30 mouse cellular contexts compared by ENCODE assay signal in genomic region chr13:3664241-3664640, GRCm38 (mm10). TPM values are rescaled to one million over a fixed set of nuclear protein-coding genes. Genes with fewer than 3 reads are reported as not detected.
A peak's percentile ranks its signal among the peaks of the same experiment; 100 is the strongest.
DNase-seq lines count a peak whose midpoint lies in the region; ATAC-seq and TF ChIP-seq lines count a peak whose summit lies in the region.
"Had no signal": no experiment of that assay in that cellular context is flagged by ENCODE, and none has a peak within 500 bp of the region (broad histone marks: within the 10 kb centered on the region; RNA-seq: fewer than 3 reads in every experiment).

No protein-coding gene starts in this region.

- H3K9ac ChIP-seq in kidney, embryonic 16.5 days (replicated peaks; ENCODE audit: low read length) = no peak overlapping the region
- H3K9ac ChIP-seq in kidney, postnatal 0 days (ENCODE audit: low read depth, low read length) = no peak overlapping the region
- H3K9ac ChIP-seq: embryonic facial prominence, embryonic 15.5 days; forebrain, embryonic 12.5 days; forebrain, postnatal 0 days; intestine, embryonic 15.5 days; limb, embryonic 12.5 days; liver, embryonic 13.5 days; midbrain, embryonic 15.5 days; neural tube, embryonic 15.5 days had no signal

- no peak overlapping the region for H3K4me3 ChIP-seq in kidney, adult 2 months (ENCODE audit: insufficient read depth, low read depth, low read length)
- H3K4me3 ChIP-seq in kidney, embryonic 16.5 days (ENCODE audit: low read length) = no peak overlapping the region
- H3K4me3 ChIP-seq in kidney, postnatal 0 days (replicated peaks; ENCODE audit: low read depth, low read length) = no peak overlapping the region
- H3K4me3 ChIP-seq: embryonic facial prominence, embryonic 10.5 days; embryonic facial prominence, embryonic 15.5 days; forebrain, embryonic 12.5 days; hindbrain, embryonic 10.5 days; intestine, embryonic 15.5 days; left cerebral cortex, adult 2 months; limb, embryonic 12.5 days; liver, embryonic 13.5 days; midbrain, embryonic 15.5 days; neural tube, embryonic 15.5 days had no signal

- H3K36me3 ChIP-seq in kidney, adult 2 months (ENCODE audit: control insufficient read depth, insufficient read depth, low read length) = no peaks in the 10 kb centered on the region
- no peaks in the 10 kb centered on the region for H3K36me3 ChIP-seq in kidney, embryonic 16.5 days (ENCODE audit: insufficient read depth, low read length)
- no peaks in the 10 kb centered on the region for H3K36me3 ChIP-seq in kidney, postnatal 0 days (ENCODE audit: insufficient read depth, low read length)
- H3K36me3 ChIP-seq: embryonic facial prominence, embryonic 10.5 days; embryonic facial prominence, embryonic 15.5 days; forebrain, embryonic 12.5 days; hindbrain, embryonic 10.5 days; intestine, embryonic 15.5 days; limb, embryonic 12.5 days; liver, embryonic 13.5 days; midbrain, embryonic 15.5 days; neural tube, embryonic 15.5 days had no signal

- 51% methylated on average over 3 of the region's 3 CpGs for WGBS in kidney, adult 2 months
- 66% methylated on average over 3 of the region's 3 CpGs for WGBS in kidney, embryonic 16.5 days
- WGBS in kidney, postnatal 0 days = 65% methylated on average over 3 of the region's 3 CpGs

- peak overlapping the region; percentile 51 for H3K27ac ChIP-seq in kidney, adult 2 months (ENCODE audit: insufficient read depth, low read depth, low read length)
- no peak overlapping the region for H3K27ac ChIP-seq in kidney, embryonic 16.5 days (ENCODE audit: low read length)
- H3K27ac ChIP-seq in kidney, postnatal 0 days = peak overlapping the region; percentile 58; the same call in 1 of the 2 replicates
- H3K27ac ChIP-seq: embryonic facial prominence, embryonic 10.5 days; embryonic facial prominence, embryonic 15.5 days; forebrain, embryonic 12.5 days; hindbrain, embryonic 10.5 days; intestine, embryonic 15.5 days; left cerebral cortex, adult 2 months; limb, embryonic 12.5 days; liver, embryonic 13.5 days; macrophage; midbrain, embryonic 15.5 days; neural tube, embryonic 15.5 days had no signal

- ATAC-seq in cerebellum, adult (ENCODE audit: insufficient number of reproducible peaks, low FRiP score, low TSS enrichment) = 0 out of 2 replicates have a peak, but pooled peaks have one; percentile 8
- ATAC-seq in kidney, embryonic 16.5 days (ENCODE audit: low FRiP score, low TSS enrichment) = no peak
- peak; percentile 52 for ATAC-seq in kidney, postnatal 0 days (replicated peaks; ENCODE audit: low FRiP score, low read depth)
- ATAC-seq: activated CD4-positive, CD25-positive, alpha-beta regulatory T cell, adult 4 months; intestine, embryonic 15.5 days had no signal

- peaks cover 15% of the 10 kb centered on the region for H3K4me1 ChIP-seq in kidney, adult 2 months (ENCODE audit: control insufficient read depth, insufficient read depth, low read length)
- H3K4me1 ChIP-seq in kidney, embryonic 16.5 days (ENCODE audit: insufficient read depth, low read length) = no peaks in the 10 kb centered on the region
- H3K4me1 ChIP-seq in kidney, postnatal 0 days (replicated peaks; ENCODE audit: insufficient read depth, low read length) = no peaks in the 10 kb centered on the region
- H3K4me1 ChIP-seq: forebrain, embryonic 12.5 days; hindbrain, embryonic 10.5 days; intestine, embryonic 15.5 days; midbrain, embryonic 15.5 days; neural tube, embryonic 15.5 days had no signal

- no peak for TF ChIP-seq CTCF in kidney, adult 2 months (conservative IDR thresholded peaks at IDR 0.05; ENCODE audit: insufficient read depth, insufficient read length, low read depth, low read length)
- TF ChIP-seq CTCF in kidney, postnatal 0 days (IDR thresholded peaks at IDR 0.05; ENCODE audit: low read depth) = no peak

- no peak overlapping the region for H3K4me2 ChIP-seq in kidney, embryonic 16.5 days (replicated peaks; ENCODE audit: low read depth, low read length)
- no peak overlapping the region for H3K4me2 ChIP-seq in kidney, postnatal 0 days (ENCODE audit: low read length)
- H3K4me2 ChIP-seq: embryonic facial prominence, embryonic 15.5 days; forebrain, embryonic 12.5 days; intestine, embryonic 15.5 days; limb, embryonic 12.5 days; liver, embryonic 13.5 days; midbrain, embryonic 15.5 days; neural tube, embryonic 15.5 days had no signal

- H3K27me3 ChIP-seq in kidney, adult 2 months (replicated peaks; ENCODE audit: control insufficient read depth, insufficient read depth, low read length) = no peaks in the 10 kb centered on the region
- no peaks in the 10 kb centered on the region for H3K27me3 ChIP-seq in kidney, embryonic 16.5 days (ENCODE audit: insufficient read depth, low read length)
- no peaks in the 10 kb centered on the region for H3K27me3 ChIP-seq in kidney, postnatal 0 days (ENCODE audit: insufficient read depth, low read length)
- H3K27me3 ChIP-seq: CH12.LX; embryonic facial prominence, embryonic 15.5 days; forebrain, embryonic 12.5 days; intestine, embryonic 15.5 days; limb, embryonic 12.5 days; liver, embryonic 13.5 days; midbrain, embryonic 15.5 days; neural tube, embryonic 15.5 days had no signal

- H3K9me3 ChIP-seq in kidney, embryonic 16.5 days (ENCODE audit: low read length) = no peaks in the 10 kb centered on the region
- H3K9me3 ChIP-seq in kidney, postnatal 0 days (replicated peaks; ENCODE audit: low read length) = no peaks in the 10 kb centered on the region
- H3K9me3 ChIP-seq: embryonic facial prominence, embryonic 10.5 days; embryonic facial prominence, embryonic 15.5 days; forebrain, embryonic 12.5 days; hindbrain, embryonic 10.5 days; intestine, embryonic 15.5 days; limb, embryonic 12.5 days; liver, embryonic 13.5 days; midbrain, embryonic 15.5 days; neural tube, embryonic 15.5 days had no signal

- no peak for DNase-seq in cerebellum, postnatal 4 days (ENCODE audit: low spot score in 2 of 2)
- DNase-seq in kidney, adult 2 months = peak; percentile 92
- DNase-seq in kidney, postnatal 0 days (ENCODE audit: low spot score) = no peak
- peak; percentile 29 to 50 for DNase-seq in kidney, postnatal 4 days
- no peak for DNase-seq in adrenal gland, adult 8-10 months
- DNase-seq: adrenal gland, postnatal 10 days; cerebellum, adult 11 months; cerebellum, adult 9-10 months; forebrain, postnatal 0 days; gastrocnemius, postnatal 10 days; heart, postnatal 14 days; liver, embryonic 13.5 days; lung, adult 2 months; lung, postnatal 10 days; right cerebral cortex, adult 18-20 months; spleen, adult 18-20 months had no signal

- no peak for TF ChIP-seq POLR2A in kidney, adult 2 months (IDR thresholded peaks at IDR 0.05; ENCODE audit: low read depth, low read length)

RNA-seq across cellular contexts. Expression of gene Asb13, which starts 30.4 kb away (rescaled TPM):
- polyA plus RNA-seq in kidney, adult 2 months (2012; rRNA removed) = 41.9 and 42.6 TPM in 2 replicates
- polyA plus RNA-seq in kidney, embryonic 16.5 days (2015; fragmentation: Nextera tagmentation; extraction: Ambion mirVana) = 16.0 and 19.8 TPM in 2 replicates
- polyA plus RNA-seq in kidney, postnatal 0 days (2015; fragmentation: Nextera tagmentation; extraction: Ambion mirVana) = 9.2 and 11.7 TPM in 2 replicates
- total RNA-seq in adrenal gland, adult 8-10 months (2022) = 10 to 100 TPM; 13.7 to 22.5 (median 20.0) TPM

RNA-seq across cellular contexts. Expression of gene Fam208b, which starts 53.3 kb away (rescaled TPM):
- polyA plus RNA-seq in kidney, adult 2 months (2012; rRNA removed) = 2.3 and 2.8 TPM in 2 replicates
- polyA plus RNA-seq in kidney, embryonic 16.5 days (2015; fragmentation: Nextera tagmentation; extraction: Ambion mirVana) = 12.7 and 15.5 TPM in 2 replicates
- polyA plus RNA-seq in kidney, postnatal 0 days (2015; fragmentation: Nextera tagmentation; extraction: Ambion mirVana) = 8.3 and 8.4 TPM in 2 replicates
- total RNA-seq in adrenal gland, adult 8-10 months (2022) = 10 to 100 TPM; 23.8 to 31.9 (median 28.3) TPM

Comparison
In these comparisons a context has a peak if more than half of its experiments do, and no peak if none do; other contexts are left out.
1. DNase-seq: peak in kidney, adult 2 months (single experiment) and kidney, postnatal 4 days (2 of 2); none in cerebellum, postnatal 4 days (0 of 2), kidney, postnatal 0 days (single experiment) and adrenal gland, adult 8-10 months (single experiment).